Mouse (Mus musculus) intestine, embryonic 14.5 days (tissue): ENCODE measurements around the gene Katnal1. TPM values are rescaled to one million over a fixed set of nuclear protein-coding genes. Genes with fewer than 3 reads are reported as not detected.
A peak's percentile ranks its signal among the peaks of the same experiment; 100 is the strongest.

Experiments used
- ATAC-seq: fragments of 200-750 bp; cut with Nextera tagmentation; replicated peaks from 2 replicates; pipeline ENCODE4 v1.8.0; 2017; ENCODE audit warnings: low read depth, moderate number of reproducible peaks, moderate TSS enrichment, moderate library complexity; ENCODE audit not compliant: low FRiP score, low TSS enrichment
- DNase-seq: peaks from one replicate; pipeline ENCODE4 v3.0.0-alpha.2; 2018; ENCODE audit warnings: low spot score
- H3K27ac ChIP-seq: fragments of 300-500 bp; sonication (generic); 2 replicates; pipeline ENCODE4 v1.5.1; 2014; ENCODE audit warnings: low read depth, mild to moderate bottlenecking, control low read depth
- H3K27me3 ChIP-seq: fragments of 300-500 bp; sonication (generic); replicated peaks from 2 replicates; pipeline ENCODE4 v1.6.1; 2014; ENCODE audit warnings: low read length, control low read depth; ENCODE audit not compliant: control insufficient read depth, insufficient read depth
- H3K36me3 ChIP-seq: fragments of 300-500 bp; sonication (generic); 2 replicates; pipeline ENCODE4 v1.6.1; 2014; ENCODE audit warnings: low read length, control low read depth; ENCODE audit not compliant: control insufficient read depth, insufficient read depth
- H3K4me1 ChIP-seq: fragments of 300-500 bp; sonication (generic); replicated peaks from 2 replicates; pipeline ENCODE4 v1.6.1; 2014; ENCODE audit warnings: low read length, control low read depth, mixed read lengths; ENCODE audit not compliant: control insufficient read depth, insufficient read depth
- H3K4me2 ChIP-seq: fragments of 300-500 bp; sonication (generic); 2 replicates; pipeline ENCODE4 v1.6.1; 2014; ENCODE audit warnings: low read length
- H3K4me3 ChIP-seq: fragments of 300-500 bp; sonication (generic); 2 replicates; pipeline ENCODE4 v1.5.1; 2014; ENCODE audit warnings: low read depth, low read length, control low read depth, mixed read lengths
- H3K9ac ChIP-seq: fragments of 300-500 bp; sonication (generic); 2 replicates; pipeline ENCODE4 v1.6.1; 2014; ENCODE audit warnings: mild to moderate bottlenecking, low read length
- H3K9me3 ChIP-seq: fragments of 300-500 bp; sonication (generic); 2 replicates; pipeline ENCODE4 v1.6.1; 2016; ENCODE audit warnings: low read length, control low read depth; ENCODE audit not compliant: control insufficient read depth
- WGBS: fragments of 180-500 bp; shearing (Covaris S2); extraction: QIAGEN DNeasy Blood & Tissue Kit; methylation state at CpG from one replicate; pipeline ENCODE4 v1.1.7; 2014; 5-methylcytosine and 5-hydroxymethylcytosine counted together
- polyA plus RNA-seq: library from polyadenylated mRNA; unstranded; fragments of >200 nt; fragmentation: Nextera tagmentation; extraction: Ambion mirVana; gene quantifications from 2 replicates; pipeline ENCODE4 v1.2.1, GENCODE M21; 2014

Gene Katnal1
- polyA plus RNA-seq, result 10.9 and 15.6 TPM in 2 replicates

- DNase-seq, result no peak
- no peak for ATAC-seq
- Histone ChIP-seq H3K27me3 (no peaks in the 10 kb centered on the region), H3K27ac (peak within 1 kb of the TSS; percentile 93), H3K4me3 (peak within 1 kb of the TSS; percentile 74), H3K9ac (peak within 1 kb of the TSS; percentile 82), H3K9me3 (no peaks in the 10 kb centered on the region), H3K4me2 (peak within 1 kb of the TSS; percentile 70), H3K36me3 (0 out of 2 replicates have a peak, but pooled peaks cover 6% of the 10 kb centered on the region), H3K4me1 (0 out of 2 replicates have a peak, but pooled peaks cover 6% of the 10 kb centered on the region)
- 4% methylated on average over 16 of the region's 16 CpGs for WGBS
Observed at GRCm38 (mm10) chr5:148929116-148929449, at the start of gene Katnal1. Katnal1 (minus strand) TSS chr5:148929320.

- Histone ChIP-seq H3K36me3 (no peaks in the 10 kb centered on the region), H3K9ac (0 out of 2 replicates have a peak overlapping the region, but pooled peaks have one; percentile 8), H3K27ac (peak overlapping the region; percentile 79), H3K9me3 (peaks cover 3% of the 10 kb centered on the region; the same call in 1 of the 2 replicates), H3K27me3 (no peaks in the 10 kb centered on the region), H3K4me2 (no peak overlapping the region), H3K4me3 (no peak overlapping the region), H3K4me1 (peaks cover 8% of the 10 kb centered on the region; the same call in 1 of the 2 replicates)
- WGBS, result 50% methylated on average over 18 of the region's 18 CpGs
- DNase-seq, result no peak
- 0 out of 2 replicates have a peak, but pooled peaks have one; percentile 26 for ATAC-seq
Observed at GRCm38 (mm10) chr5:148978458-148979165, 49.5 kb upstream of the Katnal1 start.

- ATAC-seq, result no peak
- WGBS, result 20% methylated on average over 14 of the region's 14 CpGs
Observed at GRCm38 (mm10) chr5:148977698-148978457, 48.8 kb upstream of the Katnal1 start.

GRCm38 (mm10) chr5:148976876-148977275 lies 47.8 kb upstream of the Katnal1 start:
- DNase-seq, result no peak
- Histone ChIP-seq H3K4me2 (no peak overlapping the region), H3K4me3 (no peak overlapping the region), H3K36me3 (no peaks in the 10 kb centered on the region), H3K9me3 (no peaks in the 10 kb centered on the region), H3K27ac (no peak overlapping the region), H3K4me1 (peaks cover 8% of the 10 kb centered on the region; the same call in 1 of the 2 replicates), H3K9ac (no peak overlapping the region), H3K27me3 (no peaks in the 10 kb centered on the region)
- WGBS, result 88% methylated on average over 8 of the region's 8 CpGs
- ATAC-seq, result no peak

More at GRCm38 (mm10) chr5:148977698-148978457, 48.8 kb upstream of the Katnal1 start:
- no peak for DNase-seq
- H3K27me3 ChIP-seq, result no peaks in the 10 kb centered on the region
- no peaks in the 10 kb centered on the region for H3K9me3 ChIP-seq
- H3K4me1 ChIP-seq, result peaks cover 8% of the 10 kb centered on the region; the same call in 1 of the 2 replicates
- H3K27ac ChIP-seq, result peak overlapping the region; percentile 79
- H3K36me3 ChIP-seq, result no peaks in the 10 kb centered on the region
- H3K9ac ChIP-seq, result 0 out of 2 replicates have a peak overlapping the region, but pooled peaks have one; percentile 8
- H3K4me3 ChIP-seq, result no peak overlapping the region
- no peak overlapping the region for H3K4me2 ChIP-seq

- no peak overlapping the region for H3K27ac ChIP-seq
- H3K9me3 ChIP-seq, result no peaks in the 10 kb centered on the region
- ATAC-seq (no peak), DNase-seq (no peak)
- no peaks in the 10 kb centered on the region for H3K27me3 ChIP-seq
- H3K4me2 ChIP-seq, result no peak overlapping the region
- H3K4me3 ChIP-seq, result no peak overlapping the region
- 88% methylated on average over 12 of the region's 12 CpGs for WGBS
- H3K4me1 ChIP-seq, result peaks cover 8% of the 10 kb centered on the region; the same call in 1 of the 2 replicates
- no peaks in the 10 kb centered on the region for H3K36me3 ChIP-seq
- H3K9ac ChIP-seq, result no peak overlapping the region
Observed at GRCm38 (mm10) chr5:148975035-148975434, 45.9 kb upstream of the Katnal1 start.

GRCm38 (mm10) chr5:148973019-148973668 lies 44.0 kb upstream of the Katnal1 start:
- Histone ChIP-seq H3K4me1 (peaks cover 16% of the 10 kb centered on the region), H3K36me3 (no peaks in the 10 kb centered on the region), H3K4me2 (no peak overlapping the region), H3K4me3 (no peak overlapping the region), H3K27ac (no peak overlapping the region), H3K9ac (no peak overlapping the region), H3K27me3 (no peaks in the 10 kb centered on the region), H3K9me3 (no peaks in the 10 kb centered on the region)
- DNase-seq, result no peak
- no peak for ATAC-seq
- 19% methylated on average over 6 of the region's 6 CpGs for WGBS

GRCm38 (mm10) chr5:148972167-148972566 lies 43.0 kb upstream of the Katnal1 start:
- Histone ChIP-seq H3K9ac (no peak overlapping the region), H3K27ac (no peak overlapping the region), H3K4me1 (peaks cover 15% of the 10 kb centered on the region; the same call in 1 of the 2 replicates), H3K36me3 (no peaks in the 10 kb centered on the region), H3K9me3 (no peaks in the 10 kb centered on the region), H3K4me3 (no peak overlapping the region), H3K4me2 (no peak overlapping the region), H3K27me3 (no peaks in the 10 kb centered on the region)
- 81% methylated on average over 8 of the region's 8 CpGs for WGBS
- no peak for ATAC-seq
- no peak for DNase-seq

GRCm38 (mm10) chr5:148969648-148970047 lies 40.5 kb upstream of the Katnal1 start:
- H3K36me3 ChIP-seq, result no peaks in the 10 kb centered on the region
- H3K4me2 ChIP-seq, result no peak overlapping the region; the same call in 1 of the 2 replicates
- H3K27ac ChIP-seq, result peak overlapping the region; percentile 45; the same call in 1 of the 2 replicates
- H3K4me1 ChIP-seq, result peaks cover 36% of the 10 kb centered on the region
- H3K9me3 ChIP-seq, result no peaks in the 10 kb centered on the region
- H3K4me3 ChIP-seq, result no peak overlapping the region
- ATAC-seq, result no peak
- H3K9ac ChIP-seq, result no peak overlapping the region
- WGBS, result 19% methylated on average over 9 of the region's 9 CpGs
- DNase-seq, result no peak
- no peaks in the 10 kb centered on the region for H3K27me3 ChIP-seq
